ENCODE assay signal across 8 mouse cellular contexts in the genomic region with DNA sequence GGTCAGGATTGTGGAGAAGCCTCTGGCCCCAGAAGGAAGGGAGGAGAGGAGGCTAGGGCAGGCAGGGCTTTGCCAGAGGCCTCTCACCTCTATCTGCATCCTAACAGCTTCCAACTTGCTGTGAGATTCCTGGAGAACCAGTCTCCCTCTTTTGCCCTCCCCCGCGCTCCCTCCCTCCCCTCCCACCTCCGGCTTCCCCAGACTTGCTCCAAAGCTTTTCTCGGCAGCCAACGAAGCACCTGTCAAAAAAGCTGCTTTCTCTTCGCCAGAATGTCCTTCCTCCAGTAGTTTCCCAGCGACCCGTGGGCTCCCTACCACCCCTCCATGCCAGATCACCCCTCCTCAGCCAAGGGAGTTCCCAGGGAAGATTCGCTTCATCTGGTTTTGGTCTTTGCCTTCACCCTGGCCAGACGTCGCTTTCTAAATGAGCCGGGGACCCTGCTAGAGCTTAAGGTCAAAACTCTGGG. TPM values are rescaled to one million over a fixed set of nuclear protein-coding genes. Genes with fewer than 3 reads are reported as not detected.
A peak's percentile ranks its signal among the peaks of the same experiment; 100 is the strongest.
DNase-seq lines count a peak whose midpoint lies in the region; ATAC-seq and TF ChIP-seq lines count a peak whose summit lies in the region.

No protein-coding gene starts in this region.

- no peak for TF ChIP-seq CTCF in kidney, postnatal 0 days (IDR thresholded peaks at IDR 0.05; ENCODE audit: low read depth)

- WGBS in forebrain, embryonic 10.5 days: under 1% methylated on average over 12 of the region's 12 CpGs
- 1% methylated on average over 12 of the region's 12 CpGs for WGBS in kidney, postnatal 0 days
- under 1% methylated on average over 12 of the region's 12 CpGs for WGBS in neural tube, embryonic 12.5 days

- no peaks in the 10 kb centered on the region for H3K9me3 ChIP-seq in forebrain, embryonic 10.5 days
- no peaks in the 10 kb centered on the region for H3K9me3 ChIP-seq in kidney, postnatal 0 days (replicated peaks; ENCODE audit: low read length)
- H3K9me3 ChIP-seq in neural tube, embryonic 12.5 days: no peaks in the 10 kb centered on the region

- peaks cover 62% of the 10 kb centered on the region for H3K4me1 ChIP-seq in forebrain, embryonic 10.5 days
- H3K4me1 ChIP-seq in kidney, postnatal 0 days (replicated peaks; ENCODE audit: insufficient read depth, low read length): peaks cover 14% of the 10 kb centered on the region; the same call in 1 of the 2 replicates
- H3K4me1 ChIP-seq in neural tube, embryonic 12.5 days: peaks cover 39% of the 10 kb centered on the region

- H3K4me3 ChIP-seq in forebrain, embryonic 10.5 days: peak overlapping the region; percentile 84
- H3K4me3 ChIP-seq in kidney, postnatal 0 days (replicated peaks; ENCODE audit: low read depth, low read length): peak overlapping the region; percentile 56
- H3K4me3 ChIP-seq in neural tube, embryonic 12.5 days: peak overlapping the region; percentile 87

- H3K27me3 ChIP-seq in forebrain, embryonic 10.5 days (ENCODE audit: poor library complexity, severe bottlenecking): peaks cover 64% of the 10 kb centered on the region
- H3K27me3 ChIP-seq in kidney, postnatal 0 days (ENCODE audit: insufficient read depth, low read length): no peaks in the 10 kb centered on the region
- H3K27me3 ChIP-seq in neural tube, embryonic 12.5 days (replicated peaks): peaks cover 8% of the 10 kb centered on the region; the same call in 1 of the 2 replicates

- intact Hi-C loops in left cerebral cortex, postnatal 4 days (cut with DNase I): loop anchor here (5.0 kb wide), 2 partner anchors 62 to 112 kb away; no protein-coding TSS in a partner anchor

- peak overlapping the region; percentile 70 for H3K9ac ChIP-seq in kidney, postnatal 0 days (ENCODE audit: low read depth, low read length)
- peak overlapping the region; percentile 89 for H3K9ac ChIP-seq in neural tube, embryonic 12.5 days

- peak overlapping the region; percentile 90 for H3K4me2 ChIP-seq in kidney, postnatal 0 days (ENCODE audit: low read length)
- peak overlapping the region; percentile 93 for H3K4me2 ChIP-seq in neural tube, embryonic 12.5 days (replicated peaks)

- ATAC-seq in kidney, postnatal 0 days (replicated peaks; ENCODE audit: low FRiP score, low read depth): no peak
- peak; percentile 4; the same call in 1 of the 2 replicates for ATAC-seq in neural tube, embryonic 12.5 days (ENCODE audit: low FRiP score, low read depth)

- DNase-seq in left cerebral cortex, postnatal 4 days: peak; percentile 21
- DNase-seq in left cerebral cortex, adult 11 months (ENCODE audit: low spot score): no peak
- DNase-seq in forebrain, embryonic 10.5 days (ENCODE audit: extremely low spot score, low spot score): no peak
- peak; percentile 29 for DNase-seq in kidney, postnatal 0 days (ENCODE audit: low spot score)
- DNase-seq in cerebellum, postnatal 36 days: no peak
- DNase-seq in retina, postnatal 1 day: no peak
- no peak for DNase-seq in cerebellum, adult 11 months

- peak overlapping the region; percentile 90 for H3K27ac ChIP-seq in forebrain, embryonic 10.5 days
- peak overlapping the region; percentile 84 for H3K27ac ChIP-seq in kidney, postnatal 0 days
- H3K27ac ChIP-seq in neural tube, embryonic 12.5 days: no peak overlapping the region

- H3K36me3 ChIP-seq in forebrain, embryonic 10.5 days (replicated peaks): no peaks in the 10 kb centered on the region
- no peaks in the 10 kb centered on the region for H3K36me3 ChIP-seq in kidney, postnatal 0 days (ENCODE audit: insufficient read depth, low read length)
- H3K36me3 ChIP-seq in neural tube, embryonic 12.5 days: no peaks in the 10 kb centered on the region

RNA-seq across cellular contexts. Expression of gene Wwc1, which starts 1.0 kb away (rescaled TPM):
- total RNA-seq in left cerebral cortex, postnatal 4 days (2021): 100 to 1,000 TPM; 106 to 129 TPM
- 4.2 and 4.9 TPM in 2 replicates for polyA plus RNA-seq in forebrain, embryonic 10.5 days (2016; fragmentation: Nextera tagmentation; extraction: Ambion mirVana)
- polyA plus RNA-seq in kidney, postnatal 0 days (2015; fragmentation: Nextera tagmentation; extraction: Ambion mirVana): 15.6 and 20.4 TPM in 2 replicates
- polyA plus RNA-seq in neural tube, embryonic 12.5 days (2016; fragmentation: Nextera tagmentation; extraction: Ambion mirVana): 13.6 and 15.5 TPM in 2 replicates

Comparison
In these comparisons a context has a peak if more than half of its experiments do, and no peak if none do; other contexts are left out.
1. DNase-seq: peak in left cerebral cortex, postnatal 4 days (single experiment) and kidney, postnatal 0 days (single experiment); none in left cerebral cortex, adult 11 months (single experiment), forebrain, embryonic 10.5 days (single experiment), cerebellum, postnatal 36 days (0 of 2), retina, postnatal 1 day (single experiment) and cerebellum, adult 11 months (single experiment).
2. Peak in every context shown above with its lines, with median percentiles within 50 percentile points of each other: H3K4me3 ChIP-seq.